Mouse (Mus musculus): Measurements from ENCODE around the gene Ptpn6. TPM values are rescaled to one million over a fixed set of nuclear protein-coding genes. Genes with fewer than 3 reads are reported as not detected.
A peak's percentile ranks its signal among the peaks of the same experiment; 100 is the strongest.

The Ptpn6 gene
- polyA plus RNA-seq, 1 experiment from 2014 or later, result 13.6 TPM

DNA sequence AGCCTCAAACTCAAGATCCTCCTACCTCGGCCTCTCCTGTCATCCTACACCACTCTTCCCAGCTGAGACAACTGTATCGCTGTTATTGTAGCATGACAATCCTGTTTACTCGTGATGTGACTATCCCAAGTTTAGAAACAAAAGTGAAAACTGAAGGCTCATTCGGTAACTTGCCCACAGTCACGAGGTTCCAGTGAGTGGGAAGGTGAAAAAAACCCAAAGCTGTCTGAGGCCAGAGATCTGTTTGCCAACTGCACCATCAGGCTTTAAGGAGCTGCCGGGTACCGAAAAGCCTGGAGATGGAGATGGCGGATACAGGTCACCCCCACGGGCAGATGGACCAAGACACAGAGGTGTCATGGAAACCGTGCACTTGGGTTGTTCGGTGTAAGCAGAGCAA lies 1.5 kb downstream of the Ptpn6 start:
- Histone ChIP-seq H3K27ac (no peak overlapping the region), H3K4me3 (replicated peaks; ENCODE audit: low read depth, low read length) (no peak overlapping the region), H3K4me2 (ENCODE audit: low read length) (no peak overlapping the region), H3K36me3 (ENCODE audit: insufficient read depth, low read length) (no peaks in the 10 kb centered on the region), H3K9me3 (replicated peaks; ENCODE audit: low read length) (no peaks in the 10 kb centered on the region), H3K27me3 (ENCODE audit: insufficient read depth, low read length) (no peaks in the 10 kb centered on the region), H3K9ac (ENCODE audit: low read depth, low read length) (no peak overlapping the region), H3K4me1 (replicated peaks; ENCODE audit: insufficient read depth, low read length) (0 out of 2 replicates have a peak, but pooled peaks cover 12% of the 10 kb centered on the region)
- no peak for ATAC-seq (replicated peaks; ENCODE audit: low FRiP score, low read depth)
- 88% methylated on average over 11 of the region's 11 CpGs for WGBS
- TF ChIP-seq CTCF (IDR thresholded peaks at IDR 0.05; ENCODE audit: low read depth), result no peak
- no peak for DNase-seq (ENCODE audit: low spot score)

DNA sequence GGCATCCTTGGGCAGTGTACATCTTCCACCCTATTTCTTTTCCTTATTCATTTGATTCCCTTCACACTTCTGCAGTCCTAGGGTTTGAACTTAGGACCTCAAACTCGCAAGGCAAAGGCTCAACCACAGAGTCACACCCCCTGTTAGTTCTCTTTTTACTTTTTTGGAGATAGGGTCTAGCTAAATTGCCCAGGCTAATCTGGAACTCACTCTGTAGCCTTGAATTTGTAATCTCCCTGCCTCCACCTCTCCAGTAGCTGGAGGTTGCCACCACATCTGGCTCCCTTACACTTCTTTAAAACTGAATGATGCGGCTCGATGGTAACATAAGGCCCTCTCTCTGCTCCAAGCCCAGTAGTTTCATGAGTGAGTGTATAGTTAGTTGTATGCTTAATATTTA lies 4.1 kb downstream of the Ptpn6 start:
- 87% methylated on average over 3 of the region's 3 CpGs for whole genome bisulfite sequencing
- H3K4me2 ChIP-seq (ENCODE audit: low read length), result no peak overlapping the region
- H3K4me1 ChIP-seq (replicated peaks; ENCODE audit: insufficient read depth, low read length), result 0 out of 2 replicates have a peak, but pooled peaks cover 11% of the 10 kb centered on the region
- no peak overlapping the region for H3K9ac ChIP-seq (ENCODE audit: low read depth, low read length)
- ATAC-seq (replicated peaks; ENCODE audit: low FRiP score, low read depth), result no peak
- no peak overlapping the region for H3K4me3 ChIP-seq (replicated peaks; ENCODE audit: low read depth, low read length)
- H3K36me3 ChIP-seq (ENCODE audit: insufficient read depth, low read length), result no peaks in the 10 kb centered on the region
- H3K9me3 ChIP-seq (replicated peaks; ENCODE audit: low read length), result no peaks in the 10 kb centered on the region
- H3K27ac ChIP-seq, result no peak overlapping the region
- no peak for TF ChIP-seq CTCF (IDR thresholded peaks at IDR 0.05; ENCODE audit: low read depth)
- no peaks in the 10 kb centered on the region for H3K27me3 ChIP-seq (ENCODE audit: insufficient read depth, low read length)
- DNase-seq (ENCODE audit: low spot score), result no peak

GRCm38 (mm10) chr6:124732476-124733370 lies 5.8 kb downstream of the Ptpn6 start:
- peak; percentile 51 for DNase-seq (ENCODE audit: low spot score)
- ATAC-seq (replicated peaks; ENCODE audit: low FRiP score, low read depth), result peak; percentile 44
- Histone ChIP-seq H3K27me3 (ENCODE audit: insufficient read depth, low read length) (no peaks in the 10 kb centered on the region), H3K4me2 (ENCODE audit: low read length) (no peak overlapping the region), H3K9me3 (replicated peaks; ENCODE audit: low read length) (no peaks in the 10 kb centered on the region), H3K4me3 (replicated peaks; ENCODE audit: low read depth, low read length) (no peak overlapping the region), H3K36me3 (ENCODE audit: insufficient read depth, low read length) (no peaks in the 10 kb centered on the region), H3K9ac (ENCODE audit: low read depth, low read length) (no peak overlapping the region), H3K27ac (no peak overlapping the region), H3K4me1 (replicated peaks; ENCODE audit: insufficient read depth, low read length) (0 out of 2 replicates have a peak, but pooled peaks cover 3% of the 10 kb centered on the region)
- 45% methylated on average over 19 of the region's 19 CpGs for WGBS
- no peak for TF ChIP-seq CTCF (IDR thresholded peaks at IDR 0.05; ENCODE audit: low read depth)

DNA sequence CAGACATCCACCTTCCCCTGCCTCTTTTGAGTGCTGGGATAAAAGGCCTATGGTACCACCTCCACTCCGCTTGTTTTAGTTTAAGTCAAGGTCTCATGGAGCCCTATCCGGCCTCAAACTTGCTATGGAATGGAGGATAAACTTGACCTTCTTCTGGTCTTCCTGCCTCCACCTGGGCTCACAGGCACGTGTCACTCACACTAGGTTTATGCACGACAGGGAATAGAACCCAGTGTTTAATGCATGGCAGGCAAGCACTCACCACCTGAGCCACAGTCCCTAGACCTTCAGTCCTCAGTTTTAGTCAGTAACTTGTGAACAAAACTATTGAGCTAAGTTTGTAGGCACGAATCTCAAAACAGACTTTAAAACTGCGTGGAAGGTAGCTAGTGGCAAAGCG lies 7.5 kb downstream of the Ptpn6 start:
- H3K4me3 ChIP-seq (replicated peaks; ENCODE audit: low read depth, low read length), result no peak overlapping the region
- no peaks in the 10 kb centered on the region for H3K9me3 ChIP-seq (replicated peaks; ENCODE audit: low read length)
- H3K27ac ChIP-seq, result no peak overlapping the region
- H3K36me3 ChIP-seq (ENCODE audit: insufficient read depth, low read length), result no peaks in the 10 kb centered on the region
- DNase-seq (ENCODE audit: low spot score) (no peak), ATAC-seq (replicated peaks; ENCODE audit: low FRiP score, low read depth) (no peak)
- no peaks in the 10 kb centered on the region for H3K27me3 ChIP-seq (ENCODE audit: insufficient read depth, low read length)
- 90% methylated on average over 7 of the region's 7 CpGs for WGBS
- H3K4me1 ChIP-seq (replicated peaks; ENCODE audit: insufficient read depth, low read length), result 0 out of 2 replicates have a peak, but pooled peaks cover 3% of the 10 kb centered on the region
- no peak overlapping the region for H3K4me2 ChIP-seq (ENCODE audit: low read length)
- H3K9ac ChIP-seq (ENCODE audit: low read depth, low read length), result no peak overlapping the region
- no peak for TF ChIP-seq CTCF (IDR thresholded peaks at IDR 0.05; ENCODE audit: low read depth)

DNA sequence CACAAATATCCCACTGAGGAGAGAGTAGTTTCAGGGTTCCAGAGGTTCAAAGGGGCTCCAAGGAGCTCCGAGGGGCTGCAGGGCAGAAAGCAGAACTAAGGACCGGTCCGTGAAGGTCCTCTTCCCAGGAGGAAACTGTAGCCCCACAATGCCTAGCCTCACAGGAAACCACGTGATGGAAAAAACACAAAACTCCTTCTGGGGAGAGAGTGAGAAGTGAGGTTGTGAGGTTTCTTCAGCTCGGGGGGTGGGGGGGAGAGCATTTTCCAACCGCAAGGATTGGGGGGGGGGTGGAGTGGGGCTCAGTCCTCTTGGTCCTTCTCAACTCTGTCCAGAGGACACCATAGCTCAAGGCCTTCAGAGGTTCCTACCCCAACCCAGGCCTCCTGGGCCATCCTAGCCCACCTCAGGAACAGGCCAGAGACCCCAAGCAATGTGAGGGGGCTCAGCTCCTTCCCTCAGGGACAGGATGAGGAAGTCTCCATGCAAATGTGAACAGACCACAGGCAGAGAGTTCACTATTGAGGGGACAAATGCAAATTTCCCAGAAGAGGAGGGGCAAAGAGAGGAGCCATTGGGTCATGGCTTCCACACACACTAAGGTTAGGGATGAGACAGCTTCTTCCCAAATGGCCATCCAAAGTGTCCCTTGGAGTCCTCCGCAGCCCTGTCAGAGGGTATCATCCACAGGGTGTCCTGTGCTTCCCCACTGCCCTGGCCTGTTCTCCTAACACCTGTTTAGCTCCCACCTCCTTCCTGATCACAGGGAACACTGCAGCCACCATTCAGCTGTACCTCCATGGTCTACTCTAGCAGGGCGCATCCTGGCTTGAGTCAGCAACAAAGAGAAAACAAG lies 8.4 kb downstream of the Ptpn6 start:
- H3K27me3 ChIP-seq (ENCODE audit: insufficient read depth, low read length), result no peaks in the 10 kb centered on the region
- H3K4me1 ChIP-seq (replicated peaks; ENCODE audit: insufficient read depth, low read length), result 0 out of 2 replicates have a peak, but pooled peaks cover 3% of the 10 kb centered on the region
- ATAC-seq (replicated peaks; ENCODE audit: low FRiP score, low read depth) (no peak), DNase-seq (ENCODE audit: low spot score) (no peak)
- no peak for TF ChIP-seq CTCF (IDR thresholded peaks at IDR 0.05; ENCODE audit: low read depth)
- no peak overlapping the region for H3K9ac ChIP-seq (ENCODE audit: low read depth, low read length)
- no peak overlapping the region for H3K4me3 ChIP-seq (replicated peaks; ENCODE audit: low read depth, low read length)
- no peak overlapping the region for H3K27ac ChIP-seq
- 76% methylated on average over 8 of the region's 8 CpGs for WGBS
- no peak overlapping the region for H3K4me2 ChIP-seq (ENCODE audit: low read length)
- no peaks in the 10 kb centered on the region for H3K9me3 ChIP-seq (replicated peaks; ENCODE audit: low read length)
- H3K36me3 ChIP-seq (ENCODE audit: insufficient read depth, low read length), result no peaks in the 10 kb centered on the region

GRCm38 (mm10) chr6:124728621-124729020 lies 9.9 kb downstream of the Ptpn6 start:
- no peak overlapping the region for H3K4me2 ChIP-seq (ENCODE audit: low read length)
- H3K4me1 ChIP-seq (replicated peaks; ENCODE audit: insufficient read depth, low read length), result 0 out of 2 replicates have a peak, but pooled peaks cover 3% of the 10 kb centered on the region
- no peaks in the 10 kb centered on the region for H3K27me3 ChIP-seq (ENCODE audit: insufficient read depth, low read length)
- no peak overlapping the region for H3K9ac ChIP-seq (ENCODE audit: low read depth, low read length)
- ATAC-seq (replicated peaks; ENCODE audit: low FRiP score, low read depth) (no peak), DNase-seq (ENCODE audit: low spot score) (no peak)
- no peaks in the 10 kb centered on the region for H3K36me3 ChIP-seq (ENCODE audit: insufficient read depth, low read length)
- no peak overlapping the region for H3K4me3 ChIP-seq (replicated peaks; ENCODE audit: low read depth, low read length)
- WGBS, result 91% methylated on average over 10 of the region's 10 CpGs
- H3K27ac ChIP-seq, result no peak overlapping the region
- H3K9me3 ChIP-seq (replicated peaks; ENCODE audit: low read length), result no peaks in the 10 kb centered on the region
- no peak for TF ChIP-seq CTCF (IDR thresholded peaks at IDR 0.05; ENCODE audit: low read depth)
